ENCODE assay signal across 8 mouse cellular contexts in the genomic region with DNA sequence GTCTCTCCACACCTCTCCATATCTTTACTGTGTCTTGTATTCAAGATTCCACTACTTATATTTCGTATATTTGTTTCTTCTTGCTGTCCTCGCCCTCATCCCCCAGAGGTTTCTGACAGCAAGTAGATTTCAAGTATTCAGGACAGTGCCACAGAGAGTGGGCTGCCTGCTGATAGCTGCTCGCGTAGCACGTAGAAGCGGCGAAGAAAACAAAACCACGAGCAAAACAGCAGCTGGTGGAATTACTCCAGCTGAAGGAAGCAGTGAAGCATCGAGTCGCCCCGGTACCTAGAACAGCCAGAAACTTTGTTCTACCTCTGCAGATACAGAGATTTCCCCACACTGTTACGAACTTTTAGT. TPM values are rescaled to one million over a fixed set of nuclear protein-coding genes. Genes with fewer than 3 reads are reported as not detected.
DNase-seq lines count a peak whose midpoint lies in the region; ATAC-seq and TF ChIP-seq lines count a peak whose summit lies in the region.

No protein-coding gene starts in this region.

- H3K36me3 ChIP-seq in embryonic facial prominence, embryonic 15.5 days, result peaks cover 7% of the 10 kb centered on the region
- peaks cover 3% of the 10 kb centered on the region; the same call in 1 of the 2 replicates for H3K36me3 ChIP-seq in intestine, embryonic 16.5 days (ENCODE audit: control insufficient read depth, insufficient read depth, low read length)

- no peaks in the 10 kb centered on the region; the same call in 1 of the 2 replicates for H3K4me1 ChIP-seq in bone marrow, adult 2 months (ENCODE audit: control insufficient read depth, insufficient read depth, low read length)
- H3K4me1 ChIP-seq in embryonic facial prominence, embryonic 15.5 days, result peaks cover 17% of the 10 kb centered on the region
- peaks cover 16% of the 10 kb centered on the region; the same call in 1 of the 2 replicates for H3K4me1 ChIP-seq in intestine, embryonic 16.5 days (ENCODE audit: control insufficient read depth, insufficient read depth, low read length)

- peak overlapping the region; percentile 69 for H3K9ac ChIP-seq in embryonic facial prominence, embryonic 15.5 days
- peak overlapping the region; percentile 81 for H3K9ac ChIP-seq in intestine, embryonic 16.5 days (ENCODE audit: low read depth, low read length)

- H3K4me3 ChIP-seq in bone marrow, adult 2 months (replicated peaks; ENCODE audit: control insufficient read depth, low read depth, low read length), result peak overlapping the region; percentile 90
- peak overlapping the region; percentile 80 for H3K4me3 ChIP-seq in embryonic facial prominence, embryonic 15.5 days (replicated peaks)
- H3K4me3 ChIP-seq in intestine, embryonic 16.5 days (ENCODE audit: low read length), result peak overlapping the region; percentile 70

- no peak for ATAC-seq in embryonic facial prominence, embryonic 15.5 days (ENCODE audit: insufficient number of reproducible peaks, low FRiP score, low TSS enrichment, low read depth)
- peak; percentile 54 for ATAC-seq in intestine, embryonic 16.5 days
- ATAC-seq in megakaryocyte progenitor cell, adult 5-6 weeks (replicated peaks; ENCODE audit: poor library complexity), result peak; percentile 30
- no peak for ATAC-seq in erythroid progenitor cell, adult 5-6 weeks (replicated peaks; ENCODE audit: low FRiP score, poor library complexity, severe bottlenecking)

- H3K9me3 ChIP-seq in embryonic facial prominence, embryonic 15.5 days (replicated peaks), result no peaks in the 10 kb centered on the region
- no peaks in the 10 kb centered on the region for H3K9me3 ChIP-seq in intestine, embryonic 16.5 days (ENCODE audit: control insufficient read depth, low read length)

- no peaks in the 10 kb centered on the region for H3K27me3 ChIP-seq in embryonic facial prominence, embryonic 15.5 days
- H3K27me3 ChIP-seq in intestine, embryonic 16.5 days (replicated peaks; ENCODE audit: control insufficient read depth, insufficient read depth, low read length), result no peaks in the 10 kb centered on the region

- TF ChIP-seq POLR2A in bone marrow, adult 2 months (IDR thresholded peaks at IDR 0.05; ENCODE audit: borderline replicate concordance, control insufficient read depth, low read depth, low read length), result no peak

- no peak for TF ChIP-seq CTCF in bone marrow, adult 2 months (IDR thresholded peaks at IDR 0.05; ENCODE audit: control insufficient read depth, insufficient read depth, low read length)

- WGBS in bone marrow, adult 2 months, result 12% methylated on average over 12 of the region's 12 CpGs
- WGBS in embryonic facial prominence, embryonic 15.5 days, result 12% methylated on average over 12 of the region's 12 CpGs
- WGBS in intestine, embryonic 16.5 days, result 21% methylated on average over 12 of the region's 12 CpGs

- DNase-seq in layer of hippocampus, postnatal 36 days, result peak; percentile 20 to 36
- DNase-seq in layer of hippocampus, adult 11-12 months (ENCODE audit: low spot score), result no peak
- DNase-seq in urinary bladder, adult 18-20 months (ENCODE audit: low spot score in 2 of 2), result no peak

- peak overlapping the region; percentile 80 for H3K4me2 ChIP-seq in embryonic facial prominence, embryonic 15.5 days (replicated peaks)
- peak overlapping the region; percentile 80 for H3K4me2 ChIP-seq in intestine, embryonic 16.5 days (ENCODE audit: low read depth, low read length)

- peak overlapping the region; percentile 70 for H3K27ac ChIP-seq in bone marrow, adult 2 months (ENCODE audit: control insufficient read depth, insufficient read depth, low read depth, low read length, poor library complexity)
- peak overlapping the region; percentile 96 for H3K27ac ChIP-seq in embryonic facial prominence, embryonic 15.5 days (replicated peaks)
- H3K27ac ChIP-seq in intestine, embryonic 16.5 days (ENCODE audit: low read length), result peak overlapping the region; percentile 90

RNA-seq across cellular contexts. Expression of a gene that starts 0.4 kb away (rescaled TPM):
- total RNA-seq in layer of hippocampus, postnatal 36 days (2021), result 10 to 100 TPM; 70.1 to 72.4 TPM
- polyA plus RNA-seq in bone marrow, adult 2 months (2011; ENCODE audit: insufficient read depth, insufficient read length, low replicate concordance, missing spikeins), result 40.2 and 44.8 TPM in 2 replicates
- 69.2 and 82.9 TPM in 2 replicates for polyA plus RNA-seq in embryonic facial prominence, embryonic 15.5 days (2015; fragmentation: Nextera tagmentation; extraction: Ambion mirVana)
- 58.8 and 66.4 TPM in 2 replicates for polyA plus RNA-seq in intestine, embryonic 16.5 days (2015; fragmentation: Nextera tagmentation; extraction: Ambion mirVana)
- 19.5 and 24.5 TPM in 2 replicates for total RNA-seq in megakaryocyte progenitor cell, adult 5-6 weeks (2015)
- total RNA-seq in megakaryocyte progenitor cell, adult 5-6 weeks (2017), result 27.9 and 43.2 TPM in 2 replicates
- total RNA-seq in erythroid progenitor cell, adult 5-6 weeks (2015; ENCODE audit: low replicate concordance), result 11.5 and 30.6 TPM in 2 replicates
- total RNA-seq in erythroid progenitor cell, adult 5-6 weeks (2017; ENCODE audit: low replicate concordance), result 25.2 and 27.9 TPM in 2 replicates

Comparison
In these comparisons a context has a peak if more than half of its experiments do, and no peak if none do; other contexts are left out.
1. DNase-seq: peak in layer of hippocampus, postnatal 36 days (2 of 2); none in layer of hippocampus, adult 11-12 months (single experiment) and urinary bladder, adult 18-20 months (0 of 2).
2. ATAC-seq: peak in intestine, embryonic 16.5 days (single experiment) and megakaryocyte progenitor cell, adult 5-6 weeks (single experiment); none in embryonic facial prominence, embryonic 15.5 days (single experiment) and erythroid progenitor cell, adult 5-6 weeks (single experiment).
3. Peak in every context shown above with its lines, with median percentiles within 50 percentile points of each other: H3K27ac ChIP-seq and H3K4me3 ChIP-seq.